Mouse (Mus musculus): ENCODE measurements around the gene Prss8. TPM values are rescaled to one million over a fixed set of nuclear protein-coding genes. Genes with fewer than 3 reads are reported as not detected.

The Prss8 gene
- polyA plus RNA-seq, 1 experiment = not detected

- Histone ChIP-seq H3K27me3 (ENCODE audit: control insufficient read depth, insufficient read depth, insufficient read length) (no peaks in the 10 kb centered on the region), H3K36me3 (ENCODE audit: control insufficient read depth, insufficient read depth) (peaks cover 10% of the 10 kb centered on the region), H3K79me2 (ENCODE audit: control insufficient read depth, insufficient read depth) (peaks cover 2% of the 10 kb centered on the region), H3ac (ENCODE audit: control insufficient read depth, insufficient read length, low read depth) (no peak overlapping the region), H3K4me3 (ENCODE audit: insufficient read depth, poor library complexity, severe bottlenecking) (no peak overlapping the region), H3K79me3 (ENCODE audit: low read depth) (no peaks in the 10 kb centered on the region)
- TF ChIP-seq CTCF (IDR thresholded peaks at IDR 0.05; ENCODE audit: control insufficient read depth, insufficient read depth, insufficient read length) (no peak), MAX (IDR thresholded peaks at IDR 0.05) (no peak), MYOG (IDR thresholded peaks at IDR 0.05; ENCODE audit: control insufficient read depth, extremely low read depth, insufficient read length) (no peak), FOSL1 (IDR thresholded peaks at IDR 0.05; ENCODE audit: insufficient read depth, low read length, poor library complexity, severe bottlenecking) (no peak), CEBPB (IDR thresholded peaks at IDR 0.05; ENCODE audit: low read depth) (no peak), USF1 (IDR thresholded peaks at IDR 0.05; ENCODE audit: low read depth) (no peak), MYOD1 (IDR thresholded peaks at IDR 0.05; ENCODE audit: control insufficient read depth, insufficient read length, low read depth) (no peak)
These were observed 11.7 kb downstream of the Prss8 start for GRCm38 (mm10) chr7:127918203-127918602.

- Histone ChIP-seq H3K79me2 (ENCODE audit: control insufficient read depth, insufficient read depth) (peaks cover 7% of the 10 kb centered on the region), H3K27me3 (ENCODE audit: control insufficient read depth, insufficient read depth, insufficient read length) (no peaks in the 10 kb centered on the region), H3K36me3 (ENCODE audit: control insufficient read depth, insufficient read depth) (peaks cover 10% of the 10 kb centered on the region), H3K79me3 (ENCODE audit: low read depth) (no peaks in the 10 kb centered on the region), H3ac (ENCODE audit: control insufficient read depth, insufficient read length, low read depth) (no peak overlapping the region), H3K4me3 (ENCODE audit: insufficient read depth, poor library complexity, severe bottlenecking) (no peak overlapping the region)
- TF ChIP-seq CEBPB (IDR thresholded peaks at IDR 0.05; ENCODE audit: low read depth) (no peak), MYOD1 (IDR thresholded peaks at IDR 0.05; ENCODE audit: control insufficient read depth, insufficient read length, low read depth) (no peak)
These were observed 14.6 kb downstream of the Prss8 start for GRCm38 (mm10) chr7:127915293-127915692.

GRCm38 (mm10) chr7:127912938-127913337 lies 17.0 kb downstream of the Prss8 start:
- H3K79me2 ChIP-seq (ENCODE audit: control insufficient read depth, insufficient read depth) = peaks cover 7% of the 10 kb centered on the region
- H3K36me3 ChIP-seq (ENCODE audit: control insufficient read depth, insufficient read depth) = peaks cover 17% of the 10 kb centered on the region
- TF ChIP-seq USF1 (IDR thresholded peaks at IDR 0.05; ENCODE audit: low read depth) (no peak), CEBPB (IDR thresholded peaks at IDR 0.05; ENCODE audit: low read depth) (no peak)
- peak overlapping the region; percentile 7 for H3ac ChIP-seq (ENCODE audit: control insufficient read depth, insufficient read length, low read depth)
- no peaks in the 10 kb centered on the region for H3K27me3 ChIP-seq (ENCODE audit: control insufficient read depth, insufficient read depth, insufficient read length)
- no peaks in the 10 kb centered on the region for H3K79me3 ChIP-seq (ENCODE audit: low read depth)
- peak overlapping the region; percentile 61 for H3K4me3 ChIP-seq (ENCODE audit: insufficient read depth, poor library complexity, severe bottlenecking)

GRCm38 (mm10) chr7:127912190-127912871 lies 17.6 kb downstream of the Prss8 start, which contains the start of gene Kat8:
Gene Kat8, plus strand, starts transcription at chr7:127912516.
- Histone ChIP-seq H3K79me3 (ENCODE audit: low read depth) (no peaks in the 10 kb centered on the region), H3K79me2 (ENCODE audit: control insufficient read depth, insufficient read depth) (peaks cover 7% of the 10 kb centered on the region), H3ac (ENCODE audit: control insufficient read depth, insufficient read length, low read depth) (peak within 1 kb of the TSS; percentile 73), H3K36me3 (ENCODE audit: control insufficient read depth, insufficient read depth) (peaks cover 21% of the 10 kb centered on the region), H3K27me3 (ENCODE audit: control insufficient read depth, insufficient read depth, insufficient read length) (no peaks in the 10 kb centered on the region), H3K4me3 (ENCODE audit: insufficient read depth, poor library complexity, severe bottlenecking) (peak within 1 kb of the TSS; percentile 61)
- TF ChIP-seq CTCF (IDR thresholded peaks at IDR 0.05; ENCODE audit: control insufficient read depth, insufficient read depth, insufficient read length) (no peak), USF1 (IDR thresholded peaks at IDR 0.05; ENCODE audit: low read depth) (no peak), CEBPB (IDR thresholded peaks at IDR 0.05; ENCODE audit: low read depth) (no peak), MYOD1 (IDR thresholded peaks at IDR 0.05; ENCODE audit: control insufficient read depth, insufficient read length, low read depth) (no peak), MYOG (IDR thresholded peaks at IDR 0.05; ENCODE audit: control insufficient read depth, extremely low read depth, insufficient read length) (no peak), MAX (IDR thresholded peaks at IDR 0.05) (no peak), FOSL1 (IDR thresholded peaks at IDR 0.05; ENCODE audit: insufficient read depth, low read length, poor library complexity, severe bottlenecking) (no peak)

- Histone ChIP-seq H3K79me2 (ENCODE audit: control insufficient read depth, insufficient read depth) (peaks cover 17% of the 10 kb centered on the region), H3K27me3 (ENCODE audit: control insufficient read depth, insufficient read depth, insufficient read length) (no peaks in the 10 kb centered on the region), H3ac (ENCODE audit: control insufficient read depth, insufficient read length, low read depth) (no peak overlapping the region), H3K79me3 (ENCODE audit: low read depth) (peaks cover 2% of the 10 kb centered on the region), H3K36me3 (ENCODE audit: control insufficient read depth, insufficient read depth) (peaks cover 31% of the 10 kb centered on the region), H3K4me3 (ENCODE audit: insufficient read depth, poor library complexity, severe bottlenecking) (no peak overlapping the region)
- TF ChIP-seq MAX (IDR thresholded peaks at IDR 0.05) (no peak), MYOG (IDR thresholded peaks at IDR 0.05; ENCODE audit: control insufficient read depth, extremely low read depth, insufficient read length) (no peak), CEBPB (IDR thresholded peaks at IDR 0.05; ENCODE audit: low read depth) (no peak), CTCF (IDR thresholded peaks at IDR 0.05; ENCODE audit: control insufficient read depth, insufficient read depth, insufficient read length) (no peak), MYOD1 (IDR thresholded peaks at IDR 0.05; ENCODE audit: control insufficient read depth, insufficient read length, low read depth) (no peak), FOSL1 (IDR thresholded peaks at IDR 0.05; ENCODE audit: insufficient read depth, low read length, poor library complexity, severe bottlenecking) (no peak), USF1 (IDR thresholded peaks at IDR 0.05; ENCODE audit: low read depth) (no peak)
These were observed 21.2 kb downstream of the Prss8 start for GRCm38 (mm10) chr7:127908656-127909055.

GRCm38 (mm10) chr7:127907939-127908338 lies 22.0 kb downstream of the Prss8 start:
- peaks cover 31% of the 10 kb centered on the region for H3K36me3 ChIP-seq (ENCODE audit: control insufficient read depth, insufficient read depth)
- TF ChIP-seq MYOG (IDR thresholded peaks at IDR 0.05; ENCODE audit: control insufficient read depth, extremely low read depth, insufficient read length) (no peak), CEBPB (IDR thresholded peaks at IDR 0.05; ENCODE audit: low read depth) (no peak), FOSL1 (IDR thresholded peaks at IDR 0.05; ENCODE audit: insufficient read depth, low read length, poor library complexity, severe bottlenecking) (no peak), USF1 (IDR thresholded peaks at IDR 0.05; ENCODE audit: low read depth) (no peak), MAX (IDR thresholded peaks at IDR 0.05) (no peak), CTCF (IDR thresholded peaks at IDR 0.05; ENCODE audit: control insufficient read depth, insufficient read depth, insufficient read length) (no peak), MYOD1 (IDR thresholded peaks at IDR 0.05; ENCODE audit: control insufficient read depth, insufficient read length, low read depth) (no peak)

More at GRCm38 (mm10) chr7:127907939-127908338, 22.0 kb downstream of the Prss8 start:
- H3K27me3 ChIP-seq (ENCODE audit: control insufficient read depth, insufficient read depth, insufficient read length) = no peaks in the 10 kb centered on the region
- peaks cover 2% of the 10 kb centered on the region for H3K79me3 ChIP-seq (ENCODE audit: low read depth)
- no peak overlapping the region for H3K4me3 ChIP-seq (ENCODE audit: insufficient read depth, poor library complexity, severe bottlenecking)
- H3K79me2 ChIP-seq (ENCODE audit: control insufficient read depth, insufficient read depth) = peaks cover 13% of the 10 kb centered on the region
- H3ac ChIP-seq (ENCODE audit: control insufficient read depth, insufficient read length, low read depth) = no peak overlapping the region
